Mouse (Mus musculus) heart, embryonic 14.5 days (tissue): ENCODE results near the gene Six2. TPM values are rescaled to one million over a fixed set of nuclear protein-coding genes. Genes with fewer than 3 reads are reported as not detected.
A peak's percentile ranks its signal among the peaks of the same experiment; 100 is the strongest.

Experiments
- ATAC-seq: fragments of 200-750 bp; cut with Nextera tagmentation; 2 replicates; pipeline ENCODE4 v1.8.0; 2017; ENCODE audit warnings: low read depth, moderate TSS enrichment; ENCODE audit not compliant: insufficient number of reproducible peaks, insufficient read depth, low FRiP score
- H3K27ac ChIP-seq, 2 experiments: fragments of 200-500 bp in 1 of 2; fragments of 300-500 bp in 1 of 2; sonication (generic) in 1 of 2; replicated peaks in 1 of 2; 2 replicates each; pipeline ENCODE4 v1.5.1; 2012 to 2014; ENCODE audit warnings: low read depth in 2 of 2, low read length in 2 of 2, control low read depth in 1 of 2, mild to moderate bottlenecking in 1 of 2, mixed read lengths in 1 of 2; ENCODE audit not compliant: control insufficient read depth in 1 of 2, insufficient read depth in 1 of 2
- H3K27me3 ChIP-seq: fragments of 300-500 bp; sonication (generic); 2 replicates; pipeline ENCODE4 v1.6.1; 2014; ENCODE audit warnings: mild to moderate bottlenecking, low read length, control low read depth; ENCODE audit not compliant: control insufficient read depth, insufficient read depth
- H3K36me3 ChIP-seq: fragments of 300-500 bp; sonication (generic); 2 replicates; pipeline ENCODE4 v1.6.1; 2014; ENCODE audit warnings: mild to moderate bottlenecking, control low read depth, low read length, mixed read lengths; ENCODE audit not compliant: control insufficient read depth, insufficient read depth
- H3K4me1 ChIP-seq, 2 experiments: fragments of 200-500 bp in 1 of 2; fragments of 300-500 bp in 1 of 2; sonication (generic) in 1 of 2; 2 replicates each; pipeline ENCODE4 v1.6.1; 2012 to 2014; ENCODE audit warnings: low read length in 2 of 2, control low read depth in 1 of 2, mixed read lengths in 1 of 2; ENCODE audit not compliant: control insufficient read depth in 2 of 2, insufficient read depth in 2 of 2
- H3K4me2 ChIP-seq: fragments of 300-500 bp; sonication (generic); 2 replicates; pipeline ENCODE4 v1.6.1; 2014; ENCODE audit warnings: mild to moderate bottlenecking, low read length
- H3K4me3 ChIP-seq, 2 experiments: fragments of 200-500 bp in 1 of 2; fragments of 300-500 bp in 1 of 2; sonication (generic) in 1 of 2; 2 replicates each; pipeline ENCODE4 v1.5.1; 2012 to 2014; ENCODE audit warnings: low read length in 2 of 2, mild to moderate bottlenecking in 2 of 2, control low read depth in 1 of 2, low read depth in 1 of 2, moderate library complexity in 1 of 2; ENCODE audit not compliant: control insufficient read depth in 1 of 2, insufficient read depth in 1 of 2
- H3K9ac ChIP-seq: fragments of 300-500 bp; sonication (generic); 2 replicates; pipeline ENCODE4 v1.6.1; 2014; ENCODE audit warnings: mild to moderate bottlenecking, low read length
- H3K9me3 ChIP-seq: fragments of 300-500 bp; sonication (generic); 2 replicates; pipeline ENCODE4 v1.6.1; 2016; ENCODE audit warnings: low read length, control low read depth; ENCODE audit not compliant: control insufficient read depth
- WGBS: fragments of 180-500 bp; shearing (Covaris S2); extraction: QIAGEN DNeasy Blood & Tissue Kit; methylation state at CpG from one replicate; pipeline ENCODE4 v1.1.7; 2014; 5-methylcytosine and 5-hydroxymethylcytosine counted together
- polyA plus RNA-seq: library from polyadenylated mRNA; unstranded; fragments of >200 nt; fragmentation: Nextera tagmentation; extraction: Ambion mirVana; gene quantifications from 2 replicates; pipeline ENCODE4 v1.2.1, GENCODE M21; 2014

Gene Six2
- polyA plus RNA-seq, 1 experiment from 2014 or later, result 0.24 TPM

DNA sequence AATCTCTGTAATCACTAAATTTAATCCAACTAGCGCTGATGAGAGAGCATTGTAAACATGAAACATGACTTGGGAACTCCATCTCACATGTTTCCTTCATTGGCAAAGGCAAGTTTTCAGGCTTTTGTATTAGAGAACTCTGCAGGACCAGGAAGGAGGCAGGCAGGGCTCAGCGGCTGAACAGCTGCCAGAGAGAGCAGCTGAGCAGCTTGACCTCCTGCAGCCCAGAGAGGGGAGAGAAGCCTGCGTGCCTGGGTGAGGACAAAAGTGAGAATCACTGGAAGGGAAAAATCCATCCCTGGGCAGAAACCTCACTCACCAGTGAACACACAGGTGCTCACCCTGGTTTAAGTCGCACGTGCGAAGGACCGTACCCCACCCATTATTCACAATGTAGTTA, 29.2 kb upstream of the Six2 start:
- no peak for ATAC-seq
- no peaks in the 10 kb centered on the region for H3K36me3 ChIP-seq

DNA sequence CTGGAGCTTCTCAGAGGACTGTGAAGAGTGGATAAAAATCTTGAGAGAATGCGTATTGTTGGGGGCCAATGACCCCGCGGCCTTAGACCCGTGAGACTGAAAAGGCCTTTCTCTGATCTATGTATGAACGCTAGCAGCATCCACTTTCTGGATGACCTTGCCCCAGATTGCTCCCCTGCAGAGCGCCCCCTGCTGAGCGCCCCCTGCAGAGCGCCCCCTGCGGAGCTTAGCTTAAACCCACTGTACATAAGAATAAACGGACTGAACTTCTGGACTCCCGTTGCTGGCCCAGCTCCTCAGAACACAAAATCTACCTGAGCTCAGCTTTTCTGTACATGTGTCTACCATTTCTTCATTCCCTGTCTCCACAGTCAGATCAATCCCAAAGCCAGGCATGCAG, 27.7 kb upstream of the Six2 start:
- 76% methylated on average over 11 of the region's 11 CpGs for WGBS
- ATAC-seq, result no peak
- Histone ChIP-seq H3K4me2 (no peak overlapping the region), H3K36me3 (no peaks in the 10 kb centered on the region), H3K4me3 (no peak overlapping the region), H3K27me3 (no peaks in the 10 kb centered on the region; the same call in 1 of the 2 replicates), H3K9me3 (no peaks in the 10 kb centered on the region), H3K9ac (no peak overlapping the region), H3K4me1 (no peaks in the 10 kb centered on the region), H3K27ac (no peak overlapping the region)

More for the DNA sequence above, 29.2 kb upstream of the Six2 start:
- no peaks in the 10 kb centered on the region for H3K4me1 ChIP-seq
- no peak overlapping the region for H3K9ac ChIP-seq
- H3K27me3 ChIP-seq, result no peaks in the 10 kb centered on the region; the same call in 1 of the 2 replicates
- H3K9me3 ChIP-seq, result no peaks in the 10 kb centered on the region
- no peak overlapping the region for H3K4me2 ChIP-seq
- WGBS, result 72% methylated on average over 7 of the region's 7 CpGs
- H3K27ac ChIP-seq, result no peak overlapping the region
- H3K4me3 ChIP-seq, result no peak overlapping the region

- no peak overlapping the region for H3K4me3 ChIP-seq
- no peaks in the 10 kb centered on the region for H3K4me1 ChIP-seq
- no peaks in the 10 kb centered on the region for H3K36me3 ChIP-seq
- no peak for ATAC-seq
- WGBS, result 31% methylated on average over 5 of the region's 5 CpGs
- no peak overlapping the region for H3K9ac ChIP-seq
- H3K27me3 ChIP-seq, result no peaks in the 10 kb centered on the region; the same call in 1 of the 2 replicates
- no peaks in the 10 kb centered on the region for H3K9me3 ChIP-seq
- no peak overlapping the region for H3K27ac ChIP-seq
- no peak overlapping the region for H3K4me2 ChIP-seq
These were observed 26.3 kb upstream of the Six2 start for GRCm38 (mm10) chr17:85714370-85714769.

DNA sequence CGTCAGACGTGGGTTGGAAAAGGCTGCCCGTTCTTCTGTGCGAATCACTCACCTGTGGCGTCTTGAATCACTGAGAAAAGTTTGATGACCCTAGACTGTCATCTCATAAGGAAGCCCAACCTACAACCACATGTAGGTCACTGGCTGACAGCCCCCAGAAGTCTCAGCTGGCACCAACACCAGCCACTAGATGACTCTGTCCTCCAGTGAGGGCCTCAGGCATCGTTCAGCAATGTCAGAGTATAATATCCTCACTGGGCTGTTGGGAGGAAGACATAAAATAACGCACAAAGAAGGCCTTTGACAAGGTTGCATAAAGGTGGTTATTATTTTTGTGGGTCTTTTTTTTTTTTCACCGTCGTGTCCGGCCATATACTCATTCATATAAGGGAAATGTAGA, 24.8 kb upstream of the Six2 start:
- Histone ChIP-seq H3K4me1 (no peaks in the 10 kb centered on the region), H3K4me2 (no peak overlapping the region), H3K27ac (no peak overlapping the region), H3K27me3 (no peaks in the 10 kb centered on the region; the same call in 1 of the 2 replicates), H3K4me3 (no peak overlapping the region), H3K9ac (no peak overlapping the region), H3K36me3 (no peaks in the 10 kb centered on the region), H3K9me3 (no peaks in the 10 kb centered on the region)
- WGBS, result 86% methylated on average over 10 of the region's 10 CpGs
- no peak for ATAC-seq

DNA sequence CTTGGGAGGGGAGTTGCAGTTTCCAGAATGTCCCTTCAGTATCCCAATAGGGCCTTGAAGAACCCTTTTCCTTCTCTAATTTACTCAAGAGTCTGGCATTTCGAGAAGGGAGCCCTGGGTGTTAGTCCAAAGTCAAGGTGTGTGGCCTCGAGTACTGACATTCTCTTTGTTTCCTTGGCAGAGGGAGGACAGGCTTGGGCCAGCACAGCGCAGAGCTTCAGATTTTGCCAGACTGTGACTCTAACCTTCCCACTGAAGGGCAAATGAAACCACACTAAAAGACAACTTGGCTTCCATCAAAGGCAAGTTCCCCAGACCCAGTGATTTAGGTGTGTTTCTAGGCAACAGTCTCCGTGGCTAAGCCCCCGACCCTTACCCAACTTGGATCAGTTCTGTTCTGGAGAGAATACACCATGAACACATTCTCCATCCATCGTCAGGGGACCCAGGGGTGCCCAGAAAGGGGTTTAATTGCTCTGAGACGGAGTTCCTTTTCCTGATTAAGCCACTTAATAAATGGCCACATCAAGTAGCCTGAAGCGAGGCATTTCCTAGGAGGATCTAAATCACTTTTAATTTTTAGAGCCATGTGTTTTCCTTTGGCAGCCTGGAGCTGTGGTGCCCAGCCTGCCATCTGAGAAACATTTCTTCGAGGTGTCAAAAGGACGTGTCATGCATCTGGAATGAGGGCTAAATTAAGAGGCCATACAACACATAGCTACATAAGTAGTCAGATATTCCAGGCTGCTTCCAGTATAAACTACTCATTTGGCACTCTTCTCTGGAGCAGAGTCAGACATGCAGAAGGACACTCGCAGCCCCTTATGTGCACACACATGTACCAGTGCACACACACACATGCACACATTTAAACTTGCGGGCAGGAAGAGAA, 16.5 kb upstream of the Six2 start:
- Histone ChIP-seq H3K9ac (no peak overlapping the region), H3K27ac (peak overlapping the region; percentile 74 to 80), H3K27me3 (peaks cover 8% of the 10 kb centered on the region; the same call in 1 of the 2 replicates), H3K9me3 (no peaks in the 10 kb centered on the region), H3K4me1 (peaks cover 5 to 15% of the 10 kb centered on the region in 2 experiments), H3K4me2 (no peak overlapping the region), H3K4me3 (no peak overlapping the region), H3K36me3 (no peaks in the 10 kb centered on the region)
- WGBS, result 45% methylated on average over 12 of the region's 12 CpGs
- ATAC-seq, result peak; percentile 69

GRCm38 (mm10) chr17:85700028-85700427, 12.0 kb upstream of the Six2 start:
- no peak overlapping the region for H3K4me2 ChIP-seq
- H3K27me3 ChIP-seq, result peaks cover 22% of the 10 kb centered on the region
- H3K4me1 ChIP-seq, result peaks cover 5 to 11% of the 10 kb centered on the region in 2 experiments
- H3K36me3 ChIP-seq, result no peaks in the 10 kb centered on the region
- WGBS, result 61% methylated on average over 4 of the region's 4 CpGs
- H3K4me3 ChIP-seq, result no peak overlapping the region
- no peak overlapping the region for H3K9ac ChIP-seq
- no peak overlapping the region for H3K27ac ChIP-seq
- H3K9me3 ChIP-seq, result no peaks in the 10 kb centered on the region
- no peak for ATAC-seq

- Histone ChIP-seq H3K4me3 (no peak overlapping the region), H3K36me3 (no peaks in the 10 kb centered on the region), H3K27me3 (peaks cover 35% of the 10 kb centered on the region), H3K27ac (no peak overlapping the region), H3K4me2 (no peak overlapping the region), H3K4me1 (no peaks in the 10 kb centered on the region), H3K9ac (no peak overlapping the region), H3K9me3 (0 out of 2 replicates have a peak, but pooled peaks cover 5% of the 10 kb centered on the region)
- ATAC-seq, result no peak
- 74% methylated on average over 6 of the region's 6 CpGs for WGBS
These were observed 10.6 kb upstream of the Six2 start for GRCm38 (mm10) chr17:85698643-85699042.
